Mouse (Mus musculus): ENCODE measurements around the gene Daw1. TPM values are rescaled to one million over a fixed set of nuclear protein-coding genes. Genes with fewer than 3 reads are reported as not detected.

Gene Daw1
- polyA plus RNA-seq, 1 experiment = not detected

DNA sequence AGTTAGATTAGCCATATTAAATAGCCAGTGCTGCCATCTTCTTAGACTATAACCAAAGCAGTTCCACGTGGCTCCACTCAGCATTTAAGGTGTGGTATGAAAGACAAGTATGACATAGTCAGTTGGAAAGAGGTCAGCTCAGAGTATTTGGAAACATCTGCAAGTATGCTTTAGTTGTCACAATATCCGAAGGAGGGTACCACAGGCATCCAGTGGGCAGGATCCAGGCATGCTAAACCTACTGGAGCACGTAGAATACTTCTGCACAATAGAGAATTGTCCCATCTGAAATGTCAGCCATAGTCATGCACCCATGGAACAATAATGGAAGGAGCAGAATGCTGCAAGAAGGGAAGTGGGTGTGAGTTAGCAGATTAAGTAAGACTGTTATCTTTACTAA, 39.2 kb upstream of the Daw1 start:
- Histone ChIP-seq H3K36me3 (ENCODE audit: control insufficient read depth, insufficient read depth, low read length) (no peaks in the 10 kb centered on the region), H3K4me3 (ENCODE audit: extremely low read depth, insufficient read depth, insufficient read length) (no peak overlapping the region), H3K27ac (ENCODE audit: insufficient read depth, low read length) (no peak overlapping the region), H3K4me1 (ENCODE audit: control insufficient read depth, insufficient read depth, insufficient read length) (no peaks in the 10 kb centered on the region), H3K27me3 (ENCODE audit: control insufficient read depth, insufficient read depth, low read length) (no peaks in the 10 kb centered on the region)
- 65% methylated on average over 3 of the region's 3 CpGs for WGBS
- no peak for DNase-seq (ENCODE audit: low read depth in 1 of 2, low spot score in 2 of 2)
- TF ChIP-seq POLR2A (IDR thresholded peaks at IDR 0.05; ENCODE audit: low read depth, low read length) (no peak), CTCF (IDR thresholded peaks at IDR 0.05; ENCODE audit: extremely low read depth, insufficient read depth, insufficient read length, insufficient replicate concordance) (no peak)

DNA sequence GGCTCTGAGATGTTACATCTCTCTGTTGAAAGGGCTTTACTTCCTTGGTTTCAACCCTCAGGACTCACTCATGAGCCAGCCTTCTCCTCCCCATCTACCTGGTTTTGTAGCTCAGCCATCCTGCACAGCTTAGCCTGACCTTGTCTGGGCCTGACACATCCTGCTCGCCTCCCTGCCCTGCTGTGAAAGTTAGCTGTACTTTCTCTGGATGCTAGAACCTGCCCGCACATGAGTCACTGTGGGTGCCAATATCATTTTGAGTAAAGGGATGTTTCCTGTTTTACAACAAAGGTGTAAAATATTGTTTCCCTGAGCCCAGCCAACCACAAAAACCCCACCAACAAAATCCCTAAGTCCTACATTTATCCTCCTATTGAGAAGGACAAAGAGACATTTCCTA, 36.4 kb upstream of the Daw1 start:
- no peak for DNase-seq (ENCODE audit: low read depth in 1 of 2, low spot score in 2 of 2)
- 87% methylated on average over 2 of the region's 2 CpGs for WGBS
- no peak for TF ChIP-seq CTCF (IDR thresholded peaks at IDR 0.05; ENCODE audit: extremely low read depth, insufficient read depth, insufficient read length, insufficient replicate concordance)
- no peak for TF ChIP-seq POLR2A (IDR thresholded peaks at IDR 0.05; ENCODE audit: low read depth, low read length)

DNA sequence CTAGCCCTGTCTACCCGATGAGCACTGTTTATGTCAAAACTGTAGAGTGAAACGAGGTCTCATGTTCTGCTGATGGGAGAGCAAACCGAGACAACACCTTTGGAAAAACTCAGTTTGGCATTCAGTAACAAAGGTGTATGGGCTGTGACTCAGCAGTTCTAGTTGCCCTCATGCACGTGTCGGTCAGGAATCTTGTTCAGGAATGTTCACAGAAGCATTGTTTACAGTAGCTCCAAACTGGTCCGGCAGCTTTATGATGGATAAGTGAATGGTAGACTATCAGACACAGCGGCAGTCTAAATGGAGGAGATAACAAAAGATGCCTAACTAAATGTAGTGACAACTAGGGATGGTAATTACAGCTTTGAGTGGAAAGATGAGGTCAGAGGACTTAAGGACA, 23.7 kb upstream of the Daw1 start:
- no peak for DNase-seq (ENCODE audit: low read depth in 1 of 2, low spot score in 2 of 2)
- Histone ChIP-seq H3K4me1 (ENCODE audit: control insufficient read depth, insufficient read depth, insufficient read length) (no peaks in the 10 kb centered on the region), H3K4me3 (ENCODE audit: extremely low read depth, insufficient read depth, insufficient read length) (no peak overlapping the region), H3K27me3 (ENCODE audit: control insufficient read depth, insufficient read depth, low read length) (no peaks in the 10 kb centered on the region), H3K27ac (ENCODE audit: insufficient read depth, low read length) (no peak overlapping the region), H3K36me3 (ENCODE audit: control insufficient read depth, insufficient read depth, low read length) (no peaks in the 10 kb centered on the region)
- no peak for TF ChIP-seq CTCF (IDR thresholded peaks at IDR 0.05; ENCODE audit: extremely low read depth, insufficient read depth, insufficient read length, insufficient replicate concordance)
- no peak for TF ChIP-seq POLR2A (IDR thresholded peaks at IDR 0.05; ENCODE audit: low read depth, low read length)
- WGBS = 79% methylated on average over 7 of the region's 7 CpGs

More for the DNA sequence above, 36.4 kb upstream of the Daw1 start:
- Histone ChIP-seq H3K27me3 (ENCODE audit: control insufficient read depth, insufficient read depth, low read length) (no peaks in the 10 kb centered on the region), H3K36me3 (ENCODE audit: control insufficient read depth, insufficient read depth, low read length) (no peaks in the 10 kb centered on the region), H3K4me1 (ENCODE audit: control insufficient read depth, insufficient read depth, insufficient read length) (no peaks in the 10 kb centered on the region), H3K4me3 (ENCODE audit: extremely low read depth, insufficient read depth, insufficient read length) (no peak overlapping the region), H3K27ac (ENCODE audit: insufficient read depth, low read length) (no peak overlapping the region)

DNA sequence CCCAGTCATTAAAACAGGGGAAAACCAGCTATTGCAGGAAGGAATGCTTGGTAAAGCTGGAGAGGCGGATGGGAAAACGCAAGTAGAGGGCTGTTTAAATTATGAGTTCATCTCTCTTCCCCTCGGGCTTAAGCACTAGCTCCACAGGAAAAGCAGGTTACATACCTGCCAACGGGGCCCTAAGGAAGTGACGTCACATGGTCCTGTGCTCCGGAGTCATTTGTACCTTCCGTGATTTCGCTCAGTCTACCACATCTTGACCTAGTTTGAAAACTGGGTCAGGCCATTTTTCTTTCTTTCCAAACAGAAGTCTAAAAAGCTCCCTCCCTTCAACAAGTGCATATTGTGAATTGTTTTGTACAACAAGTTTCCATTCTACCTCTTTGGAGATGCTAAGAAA, 21.7 kb upstream of the Daw1 start:
- no peaks in the 10 kb centered on the region for H3K36me3 ChIP-seq (ENCODE audit: control insufficient read depth, insufficient read depth, low read length)
- TF ChIP-seq POLR2A (IDR thresholded peaks at IDR 0.05; ENCODE audit: low read depth, low read length) (no peak), CTCF (IDR thresholded peaks at IDR 0.05; ENCODE audit: extremely low read depth, insufficient read depth, insufficient read length, insufficient replicate concordance) (no peak)
- no peak overlapping the region for H3K4me3 ChIP-seq (ENCODE audit: extremely low read depth, insufficient read depth, insufficient read length)
- 81% methylated on average over 8 of the region's 8 CpGs for WGBS
- no peak for DNase-seq (ENCODE audit: low read depth in 1 of 2, low spot score in 2 of 2)
- H3K4me1 ChIP-seq (ENCODE audit: control insufficient read depth, insufficient read depth, insufficient read length) = no peaks in the 10 kb centered on the region
- H3K27me3 ChIP-seq (ENCODE audit: control insufficient read depth, insufficient read depth, low read length) = no peaks in the 10 kb centered on the region
- no peak overlapping the region for H3K27ac ChIP-seq (ENCODE audit: insufficient read depth, low read length)

DNA sequence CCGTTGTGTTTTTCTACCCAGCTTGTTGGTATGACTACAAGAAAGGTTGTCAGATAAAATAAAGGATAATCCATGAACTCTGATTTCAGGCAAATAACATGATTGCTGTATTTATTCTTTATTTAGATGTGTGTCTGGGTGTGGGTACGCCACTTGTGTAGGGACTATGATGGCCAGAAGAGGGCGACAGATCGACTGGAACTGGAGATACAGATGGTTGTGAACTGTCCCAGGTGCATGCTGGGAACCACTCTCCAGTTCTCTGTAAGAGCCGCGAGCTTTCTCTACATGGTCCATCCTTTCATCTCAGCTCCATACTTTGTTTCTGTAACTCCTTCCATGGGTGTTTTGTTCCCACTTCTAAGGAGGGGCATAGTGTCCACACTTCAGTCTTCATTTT, 20.8 kb upstream of the Daw1 start:
- Histone ChIP-seq H3K4me3 (ENCODE audit: extremely low read depth, insufficient read depth, insufficient read length) (no peak overlapping the region), H3K27ac (ENCODE audit: insufficient read depth, low read length) (no peak overlapping the region), H3K36me3 (ENCODE audit: control insufficient read depth, insufficient read depth, low read length) (no peaks in the 10 kb centered on the region), H3K27me3 (ENCODE audit: control insufficient read depth, insufficient read depth, low read length) (no peaks in the 10 kb centered on the region), H3K4me1 (ENCODE audit: control insufficient read depth, insufficient read depth, insufficient read length) (no peaks in the 10 kb centered on the region)
- TF ChIP-seq POLR2A (IDR thresholded peaks at IDR 0.05; ENCODE audit: low read depth, low read length) = no peak
- no peak for TF ChIP-seq CTCF (IDR thresholded peaks at IDR 0.05; ENCODE audit: extremely low read depth, insufficient read depth, insufficient read length, insufficient replicate concordance)
- WGBS = 82% methylated on average over 6 of the region's 6 CpGs
- no peak for DNase-seq (ENCODE audit: low read depth in 1 of 2, low spot score in 2 of 2)

DNA sequence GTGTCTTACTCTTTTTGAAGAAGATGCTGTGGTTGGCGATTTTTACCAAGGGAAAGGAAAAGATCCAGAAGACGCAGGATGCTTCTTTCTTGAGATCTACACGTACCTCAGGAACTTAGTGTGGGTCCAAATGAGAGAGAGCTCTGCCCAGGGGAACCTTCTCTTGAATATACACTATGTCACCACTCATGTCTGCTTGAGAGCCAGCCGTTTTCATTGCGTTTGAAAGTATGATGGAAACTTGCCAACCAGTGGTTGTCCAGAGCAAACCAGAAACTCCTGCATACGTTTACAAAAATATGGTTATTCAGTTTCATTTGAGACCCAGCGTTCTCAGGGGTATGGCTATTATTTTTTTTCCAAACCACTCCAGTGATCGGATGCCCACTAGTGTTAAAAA, 18.0 kb upstream of the Daw1 start:
- TF ChIP-seq POLR2A (IDR thresholded peaks at IDR 0.05; ENCODE audit: low read depth, low read length) (no peak), CTCF (IDR thresholded peaks at IDR 0.05; ENCODE audit: extremely low read depth, insufficient read depth, insufficient read length, insufficient replicate concordance) (no peak)
- no peaks in the 10 kb centered on the region for H3K36me3 ChIP-seq (ENCODE audit: control insufficient read depth, insufficient read depth, low read length)
- no peaks in the 10 kb centered on the region for H3K4me1 ChIP-seq (ENCODE audit: control insufficient read depth, insufficient read depth, insufficient read length)
- no peak overlapping the region for H3K4me3 ChIP-seq (ENCODE audit: extremely low read depth, insufficient read depth, insufficient read length)
- DNase-seq (ENCODE audit: low read depth in 1 of 2, low spot score in 2 of 2) = no peak
- H3K27ac ChIP-seq (ENCODE audit: insufficient read depth, low read length) = no peak overlapping the region
- H3K27me3 ChIP-seq (ENCODE audit: control insufficient read depth, insufficient read depth, low read length) = no peaks in the 10 kb centered on the region
- WGBS = 86% methylated on average over 8 of the region's 8 CpGs

DNA sequence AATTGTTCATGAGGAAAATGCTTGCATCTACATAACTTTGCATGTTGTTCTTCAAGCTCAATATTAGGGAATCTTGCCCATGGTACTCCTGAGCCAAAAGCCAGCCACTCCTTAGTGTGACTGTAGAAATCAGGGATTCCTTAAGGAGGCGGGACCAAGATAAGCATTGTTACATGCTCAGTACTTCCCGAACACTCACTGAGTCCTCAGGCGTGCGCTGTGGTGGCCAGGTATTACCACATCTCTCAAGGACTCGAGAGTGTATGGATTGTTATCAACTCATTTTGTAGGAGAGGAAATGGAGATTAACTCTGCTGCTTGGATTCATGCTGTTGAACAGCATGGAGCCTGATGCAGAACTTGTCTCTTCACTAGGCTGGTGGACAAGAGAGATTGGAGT, 17.5 kb upstream of the Daw1 start:
- Histone ChIP-seq H3K4me3 (ENCODE audit: extremely low read depth, insufficient read depth, insufficient read length) (no peak overlapping the region), H3K27me3 (ENCODE audit: control insufficient read depth, insufficient read depth, low read length) (no peaks in the 10 kb centered on the region), H3K4me1 (ENCODE audit: control insufficient read depth, insufficient read depth, insufficient read length) (no peaks in the 10 kb centered on the region), H3K27ac (ENCODE audit: insufficient read depth, low read length) (no peak overlapping the region), H3K36me3 (ENCODE audit: control insufficient read depth, insufficient read depth, low read length) (no peaks in the 10 kb centered on the region)
- no peak for DNase-seq (ENCODE audit: low read depth in 1 of 2, low spot score in 2 of 2)
- no peak for TF ChIP-seq CTCF (IDR thresholded peaks at IDR 0.05; ENCODE audit: extremely low read depth, insufficient read depth, insufficient read length, insufficient replicate concordance)
- TF ChIP-seq POLR2A (IDR thresholded peaks at IDR 0.05; ENCODE audit: low read depth, low read length) = no peak
- 84% methylated on average over 5 of the region's 5 CpGs for WGBS

All from spleen, adult 2 months (tissue).